Mouse (Mus musculus): ENCODE data around the gene Dmrtc2.
A peak's percentile ranks its signal among the peaks of the same experiment; 100 is the strongest.

Gene Dmrtc2

GRCm38 (mm10) chr7:24901114-24901513 lies 31.3 kb downstream of the Dmrtc2 start:
- no peak for DNase-seq (ENCODE audit: low read depth in 1 of 2, low spot score in 2 of 2)

DNA sequence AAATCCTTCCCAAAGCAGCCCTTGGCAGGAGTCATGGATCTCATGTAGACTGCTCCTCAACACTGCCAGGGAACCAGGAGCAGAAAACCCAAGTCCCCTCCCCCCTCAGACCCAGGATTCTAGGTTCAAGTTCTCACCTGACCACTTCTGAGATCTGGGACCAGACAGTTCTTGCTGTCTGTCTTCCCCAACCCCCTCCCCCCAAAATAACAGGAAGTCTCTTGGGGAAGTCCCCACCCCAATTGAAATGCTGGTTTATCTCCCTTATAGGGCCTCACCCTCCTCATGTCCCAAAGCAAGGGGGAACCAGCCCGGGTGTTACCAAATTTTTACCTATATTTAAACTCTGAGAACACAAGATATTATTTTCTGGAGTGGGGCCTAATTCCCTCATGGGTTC lies 32.0 kb downstream of the Dmrtc2 start:
- DNase-seq (ENCODE audit: low read depth in 1 of 2, low spot score in 2 of 2): no peak

GRCm38 (mm10) chr7:24902264-24902629 lies 32.4 kb downstream of the Dmrtc2 start:
- no peak for DNase-seq (ENCODE audit: low read depth in 1 of 2, low spot score in 2 of 2)

DNA sequence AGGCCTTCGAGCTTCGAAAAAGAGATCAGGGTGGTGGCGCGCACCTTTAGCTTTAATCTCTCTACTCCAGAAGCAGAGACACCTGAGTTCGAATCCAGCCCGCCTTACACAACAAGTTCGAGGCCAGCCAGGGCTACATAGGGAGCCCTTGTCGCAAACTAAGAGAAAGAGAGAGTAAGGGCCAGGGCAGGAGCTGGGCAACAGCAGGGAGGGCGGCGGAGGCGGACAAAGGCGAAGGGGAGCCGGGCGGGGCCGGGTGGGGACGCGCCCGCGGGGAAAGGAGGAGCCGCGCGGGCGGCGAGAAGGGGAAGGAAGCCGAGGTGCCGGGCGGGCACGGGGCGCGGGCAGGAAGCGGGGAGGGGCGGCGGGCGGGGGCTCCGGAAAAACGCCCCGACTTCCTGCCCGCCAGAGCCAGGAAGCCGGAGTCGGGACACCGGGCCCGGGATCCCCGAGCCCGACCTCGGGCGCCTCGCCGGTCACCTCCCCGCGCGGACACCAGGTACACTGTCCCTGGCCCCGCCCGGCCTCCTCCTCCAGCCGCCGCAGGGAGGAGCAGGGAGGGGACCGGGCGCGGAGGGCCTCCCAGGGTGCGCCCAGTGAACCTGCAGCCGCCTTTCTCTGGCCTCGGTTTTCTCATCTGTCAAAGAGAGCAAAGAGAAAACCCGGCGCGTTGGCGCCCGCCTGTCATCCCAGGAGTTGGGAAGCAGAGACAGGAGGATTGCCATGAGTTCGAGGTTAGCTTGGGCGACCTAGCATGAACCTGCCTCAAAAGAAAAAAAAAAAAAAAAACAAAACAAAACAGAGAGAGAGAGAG lies 33.0 kb downstream of the Dmrtc2 start, which contains the start of gene Arhgef1:
Arhgef1 (plus strand) TSS at position 283 of the 814 bp plus-strand sequence.
- DNase-seq (ENCODE audit: low read depth in 1 of 2, low spot score in 2 of 2): peak in 1 of 2 experiments; percentile 34

DNA sequence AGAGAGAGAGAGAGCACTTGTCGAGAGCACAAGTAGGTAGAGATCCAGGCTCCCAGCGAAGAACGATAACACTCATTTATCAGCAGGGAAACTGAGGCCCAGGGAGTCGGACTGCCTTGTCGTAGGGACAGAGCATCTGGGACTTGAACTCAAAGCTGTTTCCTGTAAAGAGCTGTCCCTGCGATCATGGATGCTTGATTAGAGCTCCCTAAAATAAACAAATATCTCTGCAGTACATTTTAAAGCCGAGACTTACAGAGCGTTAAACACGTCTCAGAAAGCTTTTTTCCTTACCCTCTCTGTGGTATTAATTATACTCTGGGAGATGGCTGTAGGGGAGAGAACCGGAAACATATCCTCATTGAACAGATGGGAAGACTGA lies 33.6 kb downstream of the Dmrtc2 start:
- DNase-seq (ENCODE audit: low read depth in 1 of 2, low spot score in 2 of 2): no peak

GRCm38 (mm10) chr7:24904070-24904483 lies 34.2 kb downstream of the Dmrtc2 start:
- DNase-seq (ENCODE audit: low read depth in 1 of 2, low spot score in 2 of 2): peak; percentile 96 to 98

GRCm38 (mm10) chr7:24904936-24905335 lies 35.1 kb downstream of the Dmrtc2 start:
- DNase-seq (ENCODE audit: low read depth in 1 of 2, low spot score in 2 of 2): peak in 1 of 2 experiments; percentile 51

GRCm38 (mm10) chr7:24906551-24906950 lies 36.7 kb downstream of the Dmrtc2 start:
- no peak for DNase-seq (ENCODE audit: low read depth in 1 of 2, low spot score in 2 of 2)

- no peak for DNase-seq (ENCODE audit: low read depth in 1 of 2, low spot score in 2 of 2)
These were observed 37.4 kb downstream of the Dmrtc2 start for GRCm38 (mm10) chr7:24907211-24907748.

DNA sequence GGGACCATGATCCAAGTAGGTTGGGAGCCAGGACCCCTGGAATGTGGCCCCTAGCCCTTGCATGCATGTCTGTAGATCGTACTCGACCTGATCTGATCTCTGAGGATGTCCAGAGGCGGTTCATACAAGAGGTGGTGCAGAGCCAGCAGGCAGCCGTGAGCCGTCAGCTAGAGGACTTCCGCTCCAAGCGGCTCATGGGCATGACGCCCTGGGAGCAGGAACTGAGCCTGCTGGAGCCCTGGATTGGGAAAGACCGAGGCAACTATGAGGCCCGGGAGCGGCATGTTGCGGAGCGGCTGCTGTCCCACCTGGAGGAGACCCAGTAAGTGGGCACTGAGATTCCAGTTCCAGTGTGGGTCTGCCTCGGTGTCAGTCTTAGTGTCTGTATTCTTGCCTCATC lies 42.6 kb downstream of the Dmrtc2 start:
- DNase-seq (ENCODE audit: low read depth in 1 of 2, low spot score in 2 of 2): no peak

DNA sequence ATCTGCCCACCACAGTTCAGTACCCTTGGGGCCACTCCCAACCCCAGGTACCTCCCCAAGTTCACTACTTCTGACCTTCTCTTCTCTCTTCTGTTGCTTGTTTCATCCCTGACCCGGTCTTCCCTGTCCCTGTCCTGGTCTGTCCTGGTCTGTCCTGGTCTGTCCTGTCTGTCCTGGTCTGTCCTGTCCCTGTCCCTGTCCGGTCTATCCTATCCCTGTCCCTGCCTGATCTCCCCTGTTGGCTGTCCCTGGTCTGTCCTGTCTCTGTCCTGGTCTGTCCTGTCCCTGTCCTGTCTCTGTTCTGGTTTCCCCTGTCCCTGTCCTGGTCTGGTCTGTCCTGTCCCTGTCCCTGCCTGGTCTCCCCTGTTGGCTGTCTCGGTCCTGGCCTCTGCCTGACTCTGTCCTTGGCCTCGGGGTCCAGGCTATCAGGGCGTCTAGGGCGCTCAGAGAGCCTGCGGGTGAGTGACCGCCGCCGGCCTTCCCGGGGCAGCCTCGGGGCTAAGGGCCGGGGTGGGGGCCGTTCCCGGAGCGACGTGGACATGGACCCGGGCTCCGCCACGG lies 49.0 kb downstream of the Dmrtc2 start:
- no peak for DNase-seq (ENCODE audit: low read depth in 1 of 2, low spot score in 2 of 2)

GRCm38 (mm10) chr7:24919728-24920127 lies 49.9 kb downstream of the Dmrtc2 start:
- no peak for DNase-seq (ENCODE audit: low read depth in 1 of 2, low spot score in 2 of 2)
